Mouse (Mus musculus): ENCODE data around the gene Unc5a. TPM values are rescaled to one million over a fixed set of nuclear protein-coding genes. Genes with fewer than 3 reads are reported as not detected.

The Unc5a gene
- total and polyA plus RNA-seq, 3 experiments, result not detected

- TF ChIP-seq TAL1 (IDR thresholded peaks at IDR 0.05; ENCODE audit: low read length) (no peak), MAX (IDR thresholded peaks at IDR 0.05; ENCODE audit: low read length) (no peak), BHLHE40 (IDR thresholded peaks at IDR 0.05; ENCODE audit: borderline replicate concordance, low read depth, low read length) (no peak)
Observed at GRCm38 (mm10) chr13:54918910-54919309, 30.3 kb upstream of the Unc5a start (continued).

- H3K79me2 ChIP-seq (ENCODE audit: control insufficient read depth, insufficient read depth, low read length, poor library complexity), result no peaks in the 10 kb centered on the region
- H3K9me3 ChIP-seq (replicated peaks; ENCODE audit: insufficient read depth, low read length), result no peaks in the 10 kb centered on the region
- no peaks in the 10 kb centered on the region for H3K27me3 ChIP-seq (ENCODE audit: control insufficient read depth in 1 of 2, insufficient read depth in 2 of 2, low read length in 2 of 2)
- H3K4me1 ChIP-seq (ENCODE audit: control insufficient read depth in 1 of 2, insufficient read depth in 2 of 2, low read length in 2 of 2), result no peaks in the 10 kb centered on the region
- no peak overlapping the region for H3K4me3 ChIP-seq (ENCODE audit: control insufficient read depth in 1 of 2, insufficient read depth in 1 of 2, low read depth in 2 of 2, low read length in 2 of 2)
- no peak for DNase-seq (ENCODE audit: low read depth, low spot score)
- no peak for TF ChIP-seq E2F4 (IDR thresholded peaks at IDR 0.05; ENCODE audit: borderline replicate concordance, low read depth, low read length)
- TF ChIP-seq SMC3 (IDR thresholded peaks at IDR 0.05; ENCODE audit: low read depth, low read length), result no peak
- TF ChIP-seq MXI1 (IDR thresholded peaks at IDR 0.05; ENCODE audit: low read depth, low read length), result no peak
- no peak for TF ChIP-seq CHD2 (IDR thresholded peaks at IDR 0.05; ENCODE audit: low read length)
- no peak for TF ChIP-seq USF1 (IDR thresholded peaks at IDR 0.05; ENCODE audit: low read depth, low read length)
- no peak for TF ChIP-seq ELF1 (IDR thresholded peaks at IDR 0.05; ENCODE audit: low read depth, low read length)
- no peak for TF ChIP-seq NELFE (IDR thresholded peaks at IDR 0.05; ENCODE audit: low read depth, low read length)
- TF ChIP-seq POLR2AphosphoS2 (IDR thresholded peaks at IDR 0.05; ENCODE audit: low read length), result no peak
- no peak for TF ChIP-seq JUND (IDR thresholded peaks at IDR 0.05; ENCODE audit: low read depth, low read length)
- H3K36me3 ChIP-seq (ENCODE audit: control insufficient read depth in 1 of 2, insufficient read depth in 2 of 2, low read length in 2 of 2), result no peaks in the 10 kb centered on the region
- H3K9ac ChIP-seq (ENCODE audit: control insufficient read depth, low read depth, low read length, poor library complexity, severe bottlenecking), result no peak overlapping the region
- no peak overlapping the region for H3K27ac ChIP-seq (ENCODE audit: control insufficient read depth, low read depth, low read length)
Observed at GRCm38 (mm10) chr13:54919666-54920065, 29.5 kb upstream of the Unc5a start.

- Histone ChIP-seq H3K27me3 (ENCODE audit: control insufficient read depth in 1 of 2, insufficient read depth in 2 of 2, low read length in 2 of 2) (no peaks in the 10 kb centered on the region), H3K36me3 (ENCODE audit: control insufficient read depth in 1 of 2, insufficient read depth in 2 of 2, low read length in 2 of 2) (no peaks in the 10 kb centered on the region), H3K9me3 (replicated peaks; ENCODE audit: insufficient read depth, low read length) (no peaks in the 10 kb centered on the region), H3K79me2 (ENCODE audit: control insufficient read depth, insufficient read depth, low read length, poor library complexity) (no peaks in the 10 kb centered on the region), H3K4me3 (ENCODE audit: control insufficient read depth in 1 of 2, insufficient read depth in 1 of 2, low read depth in 2 of 2, low read length in 2 of 2) (no peak overlapping the region), H3K4me1 (ENCODE audit: control insufficient read depth in 1 of 2, insufficient read depth in 2 of 2, low read length in 2 of 2) (no peaks in the 10 kb centered on the region), H3K9ac (ENCODE audit: control insufficient read depth, low read depth, low read length, poor library complexity, severe bottlenecking) (no peak overlapping the region), H3K27ac (ENCODE audit: control insufficient read depth, low read depth, low read length) (no peak overlapping the region)
- DNase-seq (ENCODE audit: low read depth, low spot score), result no peak
- TF ChIP-seq UBTF (IDR thresholded peaks at IDR 0.05; ENCODE audit: borderline replicate concordance, insufficient read depth, low read depth, low read length) (no peak), TCF12 (IDR thresholded peaks at IDR 0.05; ENCODE audit: low read depth, low read length) (no peak), MEF2A (IDR thresholded peaks at IDR 0.05; ENCODE audit: extremely low read depth, insufficient replicate concordance, low read depth, low read length, poor library complexity, severe bottlenecking) (no peak), SIN3A (IDR thresholded peaks at IDR 0.05; ENCODE audit: low read length) (no peak), POLR2AphosphoS5 (IDR thresholded peaks at IDR 0.05; ENCODE audit: borderline replicate concordance, low read depth, low read length) (no peak), ZKSCAN1 (IDR thresholded peaks at IDR 0.05; ENCODE audit: low read depth, low read length) (no peak), NELFE (IDR thresholded peaks at IDR 0.05; ENCODE audit: low read depth, low read length) (no peak), TBP (IDR thresholded peaks at IDR 0.05; ENCODE audit: low read depth, low read length) (no peak), ZMIZ1 (IDR thresholded peaks at IDR 0.05; ENCODE audit: low read depth, low read length) (no peak), RAD21 (IDR thresholded peaks at IDR 0.05; ENCODE audit: low read depth, low read length) (no peak), ETS1 (IDR thresholded peaks at IDR 0.05; ENCODE audit: low read depth, low read length) (no peak), MAZ (IDR thresholded peaks at IDR 0.05; ENCODE audit: low read depth, low read length) (no peak), MAFK (IDR thresholded peaks at IDR 0.05; ENCODE audit: borderline replicate concordance, low read depth, low read length) (no peak), CTCF (IDR thresholded peaks at IDR 0.05 in 2 of 3, conservative IDR thresholded peaks at IDR 0.05 in 1 of 3; ENCODE audit: control insufficient read depth in 1 of 3, insufficient read depth in 1 of 3, low read depth in 2 of 3, low read length in 3 of 3, poor library complexity in 1 of 3, severe bottlenecking in 1 of 3) (no peak), BHLHE40 (IDR thresholded peaks at IDR 0.05; ENCODE audit: borderline replicate concordance, low read depth, low read length) (no peak)
Observed at GRCm38 (mm10) chr13:54921700-54922099, 27.5 kb upstream of the Unc5a start.
